Mouse (Mus musculus) adrenal gland, adult 8-10 months (tissue): ENCODE data around the gene Map4k5. TPM values are rescaled to one million over a fixed set of nuclear protein-coding genes. Genes with fewer than 3 reads are reported as not detected.

Experiments used
- DNase-seq: peaks from one replicate; pipeline ENCODE4 v3.0.0; 2022
- total RNA-seq, 4 experiments: library from RNA; stranded (reverse); gene quantifications; 2 replicates each; pipeline ENCODE4 v1.2.4; 2022

Gene Map4k5
- total RNA-seq, 4 experiments from 2014 or later = 26.6 to 51.8 (median 37.2) TPM

- DNase-seq = no peak
These were observed 54.6 kb downstream of the Map4k5 start for GRCm38 (mm10) chr12:69838376-69838775.

- DNase-seq = no peak
These were observed 58.9 kb downstream of the Map4k5 start for GRCm38 (mm10) chr12:69833982-69834604.

- DNase-seq = no peak
These were observed 61.6 kb downstream of the Map4k5 start for GRCm38 (mm10) chr12:69831239-69831910.

GRCm38 (mm10) chr12:69828214-69828613 lies 64.8 kb downstream of the Map4k5 start:
- no peak for DNase-seq

GRCm38 (mm10) chr12:69824881-69825597 lies 68.0 kb downstream of the Map4k5 start:
- no peak for DNase-seq

GRCm38 (mm10) chr12:69814272-69814671 lies 78.7 kb downstream of the Map4k5 start:
- DNase-seq = peak; percentile 81

GRCm38 (mm10) chr12:69813596-69813995 lies 79.4 kb downstream of the Map4k5 start:
- no peak for DNase-seq

GRCm38 (mm10) chr12:69812986-69813385 lies 80.0 kb downstream of the Map4k5 start:
- DNase-seq = no peak

GRCm38 (mm10) chr12:69811976-69812375 lies 81.0 kb downstream of the Map4k5 start:
- DNase-seq = no peak

- no peak for DNase-seq
These were observed 83.6 kb downstream of the Map4k5 start for GRCm38 (mm10) chr12:69809439-69809838.

- DNase-seq = no peak
These were observed 85.5 kb downstream of the Map4k5 start for GRCm38 (mm10) chr12:69807399-69807985.

GRCm38 (mm10) chr12:69805148-69805547 lies 87.9 kb downstream of the Map4k5 start:
- DNase-seq = no peak

- no peak for DNase-seq
These were observed 88.5 kb downstream of the Map4k5 start for GRCm38 (mm10) chr12:69804393-69805070.

- DNase-seq = no peak
These were observed 89.8 kb downstream of the Map4k5 start for GRCm38 (mm10) chr12:69803196-69803595.

- DNase-seq = no peak
These were observed 92.4 kb downstream of the Map4k5 start for GRCm38 (mm10) chr12:69800586-69800985.

- no peak for DNase-seq
These were observed 96.7 kb downstream of the Map4k5 start for GRCm38 (mm10) chr12:69796311-69796710.

GRCm38 (mm10) chr12:69790530-69791505 lies 102.2 kb downstream of the Map4k5 start, which contains the start of gene Cdkl1:
Gene Cdkl1 (minus strand): TSS chr12:69791267.
- DNase-seq = peak; percentile 57

- no peak for DNase-seq
These were observed 103.1 kb downstream of the Map4k5 start for GRCm38 (mm10) chr12:69789766-69790529.

GRCm38 (mm10) chr12:69788380-69788779 lies 104.6 kb downstream of the Map4k5 start:
- DNase-seq = no peak

GRCm38 (mm10) chr12:69785471-69785870 lies 107.5 kb downstream of the Map4k5 start:
- DNase-seq = no peak
